Mouse (Mus musculus): Measurements from ENCODE around the gene Gm11639.

- no peak for TF ChIP-seq EP300 (IDR thresholded peaks at IDR 0.05; ENCODE audit: insufficient read depth, low read depth, low read length)
- TF ChIP-seq CTCF (IDR thresholded peaks at IDR 0.05; ENCODE audit: low read depth, low read length): no peak
- TF ChIP-seq POLR2A (IDR thresholded peaks at IDR 0.05; ENCODE audit: insufficient read depth, low read length): no peak
Observed at GRCm38 (mm10) chr11:105029525-105029924, 344.0 kb downstream of the Gm11639 start.
